Mouse (Mus musculus) thymus, postnatal 14 days (tissue): ENCODE data around the gene Hist1h1a.
A peak's percentile ranks its signal among the peaks of the same experiment; 100 is the strongest.

Experiments used
- DNase-seq: peaks from one replicate; pipeline ENCODE4 v3.0.0; 2021

The Hist1h1a gene

DNA sequence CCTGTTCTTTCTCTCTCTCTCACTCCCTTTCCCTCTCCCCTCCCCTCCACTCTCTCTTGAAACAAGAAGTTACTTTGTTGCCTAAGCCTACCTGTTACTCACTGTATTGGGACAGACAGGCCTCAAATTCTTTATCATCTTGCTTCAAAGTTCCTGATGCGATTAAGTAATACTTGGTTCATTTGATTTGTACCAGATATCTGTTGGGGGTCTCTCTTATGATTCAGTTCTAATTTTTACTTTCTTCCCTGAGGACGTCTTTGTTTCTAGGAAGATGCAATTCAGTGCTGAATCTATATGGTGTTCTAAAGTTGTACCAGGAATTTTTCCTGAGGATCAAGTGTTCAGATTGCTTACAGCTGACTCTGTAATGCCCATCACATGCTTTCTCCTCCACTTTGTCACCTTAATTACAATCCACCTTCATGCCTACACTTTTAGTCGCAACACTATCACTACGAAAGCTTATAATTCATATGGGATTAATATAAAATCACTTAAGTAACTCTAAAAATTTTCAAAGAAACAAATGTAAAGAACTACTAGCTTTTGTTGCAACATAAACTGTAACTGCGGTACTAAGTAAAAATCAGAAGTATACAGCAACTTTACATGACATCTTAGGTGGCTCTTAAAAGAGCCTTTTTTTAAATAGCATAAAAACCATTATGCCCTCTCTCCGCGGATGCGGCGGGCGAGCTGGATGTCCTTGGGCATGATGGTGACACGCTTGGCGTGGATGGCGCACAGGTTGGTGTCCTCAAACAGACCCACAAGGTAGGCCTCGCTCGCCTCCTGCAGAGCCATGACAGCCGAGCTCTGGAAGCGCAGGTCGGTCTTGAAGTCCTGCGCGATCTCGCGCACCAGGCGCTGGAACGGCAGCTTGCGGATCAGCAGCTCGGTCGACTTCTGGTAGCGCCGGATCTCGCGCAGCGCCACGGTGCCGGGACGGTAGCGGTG lies 18.8 kb upstream of the Hist1h1a start:
- DNase-seq, result peak; percentile 28

DNA sequence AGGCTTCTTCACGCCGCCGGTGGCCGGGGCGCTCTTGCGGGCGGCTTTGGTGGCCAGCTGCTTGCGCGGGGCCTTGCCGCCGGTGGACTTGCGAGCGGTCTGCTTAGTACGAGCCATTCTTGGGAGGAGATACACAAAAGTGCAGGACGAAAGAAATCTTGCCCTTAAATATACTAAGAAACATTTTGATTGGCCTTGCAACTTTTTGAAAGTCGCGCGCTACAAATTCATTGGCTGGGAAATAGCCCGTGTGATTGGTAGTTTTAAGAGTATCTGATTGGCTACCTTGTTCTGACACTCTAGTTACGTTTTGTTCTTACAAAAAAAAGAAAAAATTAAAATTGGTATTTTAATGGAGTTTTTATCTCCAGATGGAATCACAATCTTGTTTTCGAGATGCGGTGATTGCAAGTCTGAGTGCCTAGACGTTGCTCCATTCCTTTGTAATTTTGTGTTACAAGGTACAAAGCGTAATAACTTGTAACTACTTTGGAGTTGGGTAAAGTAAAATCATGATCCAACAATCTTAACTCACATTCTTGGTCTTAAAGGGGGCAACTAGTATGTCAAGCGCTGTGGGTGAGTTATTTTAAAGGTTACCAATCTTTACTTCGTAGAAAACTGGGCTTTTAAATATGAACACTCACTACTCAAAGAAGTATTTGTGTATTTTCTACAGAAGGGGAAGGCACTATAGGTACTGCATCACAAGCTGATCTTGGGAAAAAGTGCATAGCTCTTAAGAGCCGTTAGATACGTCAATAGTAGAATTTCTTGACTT lies 17.9 kb upstream of the Hist1h1a start, which contains the start of gene Hist1h3c:
Gene Hist1h3c, minus strand, starts transcription at position 222 of the 781 bp plus-strand sequence.
- peak; percentile 88 for DNase-seq

DNA sequence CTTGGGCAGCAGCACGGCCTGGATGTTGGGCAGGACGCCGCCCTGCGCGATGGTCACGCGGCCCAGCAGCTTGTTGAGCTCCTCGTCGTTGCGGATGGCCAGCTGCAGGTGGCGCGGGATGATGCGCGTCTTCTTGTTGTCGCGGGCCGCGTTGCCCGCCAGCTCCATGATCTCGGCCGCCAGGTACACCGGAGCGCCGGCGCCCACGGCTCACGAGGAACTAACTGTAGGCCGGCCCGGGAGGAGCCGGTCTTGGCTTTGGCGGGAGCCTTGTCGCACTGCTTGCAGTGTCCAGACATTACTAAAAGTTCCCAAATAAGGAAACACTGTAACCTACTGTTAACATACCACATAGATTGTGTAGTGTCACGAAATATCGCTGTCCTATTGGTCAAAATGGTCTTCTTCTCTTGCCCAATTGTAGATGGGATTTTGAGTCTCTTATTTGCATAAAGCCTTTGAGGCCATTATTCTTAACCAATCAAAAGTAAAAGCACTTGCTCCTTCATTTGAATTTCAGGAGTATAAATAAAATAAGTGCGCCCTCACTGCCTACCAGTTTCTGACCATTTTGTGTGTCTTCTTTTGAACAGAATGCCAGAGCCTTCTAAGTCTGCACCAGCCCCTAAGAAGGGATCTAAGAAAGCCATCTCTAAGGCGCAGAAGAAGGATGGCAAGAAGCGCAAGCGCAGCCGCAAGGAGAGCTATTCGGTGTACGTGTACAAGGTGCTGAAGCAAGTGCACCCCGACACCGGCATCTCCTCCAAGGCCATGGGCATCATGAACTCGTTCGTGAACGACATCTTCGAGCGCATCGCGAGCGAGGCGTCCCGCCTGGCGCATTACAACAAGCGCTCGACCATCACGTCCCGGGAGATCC lies 17.0 kb upstream of the Hist1h1a start, which contains the start of gene Hist1h2bb:
Gene Hist1h2bb, plus strand, starts transcription at position 534 of the 880 bp plus-strand sequence.
- DNase-seq, result peak; percentile 73

DNA sequence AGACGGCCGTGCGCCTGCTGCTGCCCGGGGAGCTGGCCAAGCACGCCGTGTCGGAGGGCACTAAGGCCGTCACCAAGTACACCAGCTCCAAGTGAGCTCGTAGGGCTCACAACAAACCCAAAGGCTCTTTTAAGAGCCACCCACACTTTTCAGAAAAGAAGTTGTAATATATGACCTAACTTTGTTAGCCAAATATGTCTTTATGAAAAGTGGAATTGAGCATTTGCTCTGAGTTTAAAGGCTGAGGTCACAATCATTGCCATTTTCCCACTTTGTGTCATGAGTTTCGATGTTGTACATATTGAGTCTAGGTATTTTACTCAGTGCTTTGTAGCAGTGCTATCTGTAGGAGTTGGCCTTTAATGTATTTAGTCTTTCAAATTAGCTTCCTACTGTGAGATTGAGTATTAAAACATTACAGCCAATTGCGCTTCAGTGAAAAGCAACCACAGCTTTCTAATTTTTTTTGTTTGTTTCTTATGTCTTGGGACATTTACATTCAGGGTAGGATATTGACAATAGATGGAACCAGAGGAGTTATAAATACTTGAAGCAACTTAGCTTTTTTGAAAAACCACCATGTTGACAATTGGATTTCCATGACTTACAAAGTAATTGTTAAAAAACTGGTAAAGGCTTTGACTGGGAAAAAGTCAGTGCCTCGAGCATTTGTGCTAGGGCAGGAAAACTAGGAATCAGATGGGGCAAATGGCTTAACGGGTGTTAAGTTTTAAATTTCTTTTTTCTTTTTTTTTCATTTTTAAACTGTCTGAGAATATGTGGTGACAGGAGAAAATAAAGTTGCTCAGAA lies 16.2 kb upstream of the Hist1h1a start:
- no peak for DNase-seq

DNA sequence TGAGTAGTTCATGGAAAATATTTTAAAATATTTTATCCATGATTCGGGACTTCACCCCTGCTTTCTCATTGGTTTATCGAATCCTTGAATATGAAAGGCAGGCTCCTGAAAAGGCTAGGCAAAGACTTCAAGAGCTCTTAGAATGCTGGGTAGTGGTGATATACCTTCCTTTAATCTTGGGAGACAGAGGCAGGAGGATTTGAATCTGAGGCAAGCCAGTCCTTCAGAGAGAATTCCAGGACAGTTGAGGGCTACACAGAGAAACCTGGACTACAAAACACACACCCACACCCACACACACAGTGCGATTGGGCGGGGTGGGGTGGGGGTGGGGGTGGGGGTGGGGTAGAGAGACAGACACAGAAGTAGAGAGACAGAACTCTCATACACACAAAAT lies 15.6 kb upstream of the Hist1h1a start:
- no peak for DNase-seq

DNA sequence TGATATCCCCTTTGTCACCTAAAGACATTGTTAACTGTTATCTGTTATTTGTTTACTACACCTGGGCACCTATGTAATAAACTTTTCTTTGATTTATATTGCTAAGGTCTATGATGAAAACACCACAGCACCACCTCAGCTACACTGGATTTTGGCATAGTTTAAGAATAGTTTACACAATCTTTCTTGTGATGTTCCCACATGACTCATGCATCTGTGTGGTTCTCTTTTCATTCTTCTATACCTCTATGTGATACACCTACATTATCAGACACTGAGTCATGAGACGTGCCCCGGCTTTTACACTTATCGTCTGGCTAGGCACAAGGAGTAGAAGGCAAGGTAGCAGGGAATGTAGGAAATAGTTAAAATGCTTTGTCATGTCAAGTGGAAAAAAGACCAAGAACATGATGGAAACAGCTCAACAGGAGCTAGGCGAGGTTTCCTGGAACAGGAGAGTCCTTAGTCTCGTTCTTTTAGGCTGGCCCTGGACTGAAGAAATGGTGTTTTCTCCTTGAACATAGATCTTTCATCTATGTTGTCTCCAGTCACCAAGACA lies 13.8 kb upstream of the Hist1h1a start:
- no peak for DNase-seq

DNA sequence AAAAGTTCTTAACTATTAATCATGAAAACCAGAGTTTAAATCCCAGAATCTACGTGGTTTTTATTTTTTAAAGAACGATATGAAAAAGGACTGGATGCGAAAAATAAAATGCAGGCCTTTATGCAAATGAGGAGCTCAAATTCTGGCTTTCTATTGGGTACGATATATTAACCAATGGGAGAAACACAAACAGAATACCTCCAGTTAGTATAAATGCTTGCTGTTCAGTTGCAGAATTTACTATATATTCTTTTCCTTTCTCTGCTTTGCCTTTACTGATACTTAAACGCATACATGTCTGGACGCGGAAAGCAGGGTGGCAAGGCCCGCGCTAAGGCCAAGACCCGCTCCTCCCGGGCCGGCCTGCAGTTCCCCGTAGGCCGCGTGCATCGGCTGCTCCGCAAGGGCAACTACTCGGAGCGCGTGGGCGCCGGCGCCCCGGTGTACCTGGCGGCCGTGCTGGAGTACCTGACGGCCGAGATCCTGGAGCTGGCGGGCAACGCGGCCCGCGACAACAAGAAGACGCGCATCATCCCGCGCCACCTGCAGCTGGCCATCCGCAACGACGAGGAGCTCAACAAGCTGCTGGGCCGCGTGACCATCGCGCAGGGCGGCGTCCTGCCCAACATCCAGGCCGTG lies 12.5 kb upstream of the Hist1h1a start, which contains the start of gene Hist1h2ab:
Gene Hist1h2ab, plus strand, starts transcription at position 288 of the 639 bp plus-strand sequence.
- DNase-seq, result peak; percentile 74

DNA sequence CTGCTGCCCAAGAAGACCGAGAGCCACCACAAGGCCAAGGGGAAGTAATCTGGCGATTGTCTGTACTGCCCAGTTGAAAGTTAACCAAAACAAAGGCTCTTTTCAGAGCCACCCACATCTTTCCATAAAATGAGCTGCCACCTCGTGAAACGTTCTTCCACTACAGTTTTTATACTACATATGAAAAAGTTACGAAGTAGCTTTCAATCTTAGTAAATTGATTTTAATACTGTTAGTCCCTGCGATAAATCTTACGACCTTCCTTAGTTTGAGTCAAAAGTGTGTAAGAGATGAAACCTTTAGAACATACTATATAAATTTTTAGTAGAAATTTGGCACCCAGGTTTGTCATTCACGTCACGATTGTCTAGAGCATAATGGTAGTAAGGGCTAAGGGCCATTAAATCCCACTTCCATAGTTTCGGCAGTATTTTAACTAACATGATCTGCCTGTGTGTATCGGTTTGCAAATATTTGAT lies 11.9 kb upstream of the Hist1h1a start:
- no peak for DNase-seq

DNA sequence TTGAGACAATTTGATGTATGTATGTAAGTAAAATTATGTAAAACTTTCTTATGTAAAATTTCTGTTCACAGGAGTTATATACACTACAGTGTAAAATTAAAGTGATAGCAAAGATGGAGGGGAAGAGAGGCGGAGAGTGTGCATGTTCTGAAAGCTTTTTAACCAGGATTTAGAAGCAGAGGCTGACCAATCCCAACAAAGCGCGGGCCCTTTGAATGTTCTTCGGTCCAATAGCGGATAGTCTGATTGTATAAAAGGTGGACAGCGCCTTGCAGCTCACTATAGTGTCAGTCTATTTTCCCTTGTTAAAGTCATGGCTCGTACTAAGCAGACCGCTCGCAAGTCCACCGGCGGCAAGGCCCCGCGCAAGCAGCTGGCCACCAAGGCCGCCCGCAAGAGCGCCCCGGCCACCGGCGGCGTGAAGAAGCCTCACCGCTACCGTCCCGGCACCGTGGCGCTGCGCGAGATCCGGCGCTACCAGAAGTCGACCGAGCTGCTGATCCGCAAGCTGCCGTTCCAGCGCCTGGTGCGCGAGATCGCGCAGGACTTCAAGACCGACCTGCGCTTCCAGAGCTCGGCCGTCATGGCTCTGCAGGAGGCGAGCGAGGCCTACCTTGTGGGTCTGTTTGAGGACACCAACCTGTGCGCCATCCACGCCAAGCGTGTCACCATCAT lies 11.3 kb upstream of the Hist1h1a start, which contains the start of gene Hist1h3b:
Gene Hist1h3b, plus strand, starts transcription at position 201 of the 675 bp plus-strand sequence.
- peak; percentile 91 for DNase-seq

DNA sequence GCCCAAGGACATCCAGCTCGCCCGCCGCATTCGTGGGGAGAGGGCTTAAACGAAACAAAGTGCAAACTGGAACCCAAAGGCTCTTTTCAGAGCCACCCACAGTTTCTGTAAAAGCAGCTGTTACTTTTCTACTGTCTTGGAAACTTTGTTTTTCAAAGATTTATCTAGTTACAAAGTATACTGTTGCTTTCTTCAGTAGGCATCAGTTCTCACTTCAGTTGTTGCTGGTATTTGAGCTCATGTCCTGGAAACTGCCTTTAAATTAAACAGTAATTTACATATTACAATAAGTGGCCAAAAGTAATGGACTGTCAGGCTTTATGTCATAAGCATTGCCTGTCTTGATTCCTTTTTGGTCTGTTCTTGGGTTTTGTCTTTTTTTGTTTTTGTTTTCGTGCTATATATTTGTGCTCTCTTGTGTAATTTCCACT lies 10.7 kb upstream of the Hist1h1a start:
- DNase-seq, result no peak

DNA sequence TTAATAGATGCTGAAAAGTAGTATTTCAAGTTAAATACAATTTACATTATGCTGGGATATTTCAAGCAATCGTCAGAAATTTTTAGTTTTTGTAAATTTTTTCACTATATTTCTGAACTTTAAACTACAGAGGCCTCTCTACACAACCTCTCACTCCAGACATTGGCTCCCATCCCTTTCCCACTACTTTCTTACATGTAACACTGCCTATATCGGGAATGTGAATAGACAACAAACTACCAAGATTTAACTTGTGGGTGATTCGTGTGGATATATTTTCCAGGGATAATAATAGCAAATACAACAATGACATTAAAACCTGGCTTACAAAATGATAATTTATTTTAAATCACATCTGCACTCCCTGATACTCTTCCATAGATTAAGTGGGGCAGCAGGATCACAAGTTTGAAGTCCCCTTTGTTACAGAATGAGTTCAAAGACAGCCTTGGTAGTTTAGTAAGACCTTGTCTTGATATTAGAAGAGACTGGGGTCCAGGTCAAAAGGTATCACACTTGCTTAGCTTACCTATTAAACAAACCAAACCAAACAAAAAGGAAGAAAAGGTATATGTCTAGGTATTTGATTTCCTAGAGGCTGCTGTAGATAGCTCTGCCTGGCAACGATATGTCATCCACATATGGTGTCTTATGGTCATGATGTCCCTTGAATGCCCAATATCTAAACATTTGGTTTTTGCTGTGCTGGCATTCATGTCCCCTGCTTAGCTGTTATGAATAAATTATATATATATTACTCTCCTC lies 10.0 kb upstream of the Hist1h1a start:
- DNase-seq, result no peak

DNA sequence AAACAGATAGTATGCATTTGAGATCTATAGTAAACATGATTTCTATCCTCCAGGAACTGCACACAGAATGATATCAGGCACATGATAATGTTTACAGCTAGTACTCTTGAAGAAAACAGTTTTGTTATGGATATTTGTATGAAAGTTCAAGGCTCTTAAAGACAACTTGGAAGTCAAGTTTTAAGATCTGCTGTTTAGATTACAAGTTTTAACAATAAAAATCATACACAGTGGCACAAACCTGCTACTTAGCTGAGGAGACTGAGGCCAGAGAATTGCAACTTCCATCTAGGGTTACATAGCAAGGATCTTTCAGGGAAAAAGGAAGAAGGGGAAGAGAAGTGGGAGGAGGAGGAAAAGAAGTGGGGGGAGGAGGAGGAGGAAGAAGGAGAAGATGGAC lies 8.5 kb upstream of the Hist1h1a start:
- DNase-seq, result no peak

DNA sequence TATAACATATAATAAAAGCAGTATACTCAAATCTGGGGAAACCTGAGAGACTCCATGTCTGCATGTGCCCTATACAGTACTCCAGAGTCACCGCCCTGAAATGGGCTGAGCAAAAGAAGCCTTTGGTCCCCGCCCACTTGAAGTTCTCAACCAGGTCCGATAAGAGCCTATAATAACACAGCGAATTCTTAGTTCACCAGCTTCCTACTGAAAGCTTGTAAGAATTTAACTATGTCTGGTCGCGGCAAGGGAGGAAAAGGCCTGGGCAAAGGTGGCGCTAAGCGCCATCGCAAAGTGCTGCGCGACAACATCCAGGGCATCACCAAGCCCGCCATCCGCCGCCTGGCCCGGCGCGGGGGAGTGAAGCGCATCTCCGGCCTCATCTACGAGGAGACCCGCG lies 6.7 kb upstream of the Hist1h1a start, which contains the start of gene Hist1h4b:
Gene Hist1h4b, plus strand, starts transcription at position 224 of the 400 bp plus-strand sequence.
- peak; percentile 94 for DNase-seq

DNA sequence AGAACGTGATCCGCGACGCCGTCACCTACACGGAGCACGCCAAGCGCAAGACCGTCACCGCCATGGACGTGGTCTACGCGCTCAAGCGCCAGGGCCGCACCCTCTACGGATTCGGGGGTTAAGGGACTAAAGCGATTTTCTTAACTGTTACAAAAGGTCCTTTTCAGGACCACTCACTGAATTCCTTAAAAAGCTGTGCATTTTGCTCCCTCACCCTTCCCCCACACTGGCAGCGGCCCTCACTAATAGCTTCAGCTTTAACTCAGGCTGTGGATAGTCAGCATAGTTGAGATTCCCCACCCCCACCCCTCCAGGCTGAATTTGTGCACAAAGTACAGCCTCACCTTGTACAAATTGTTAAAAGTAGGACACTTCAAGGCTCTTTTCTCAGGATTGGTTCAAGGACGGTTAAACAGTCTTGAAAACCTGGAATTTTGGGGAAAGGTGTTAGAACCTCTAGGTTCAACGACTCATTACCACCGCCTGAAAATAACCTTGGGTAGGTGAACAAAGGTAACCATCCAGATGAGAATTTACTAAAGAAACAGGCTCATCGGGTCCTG lies 6.2 kb upstream of the Hist1h1a start:
- peak; percentile 29 for DNase-seq

DNA sequence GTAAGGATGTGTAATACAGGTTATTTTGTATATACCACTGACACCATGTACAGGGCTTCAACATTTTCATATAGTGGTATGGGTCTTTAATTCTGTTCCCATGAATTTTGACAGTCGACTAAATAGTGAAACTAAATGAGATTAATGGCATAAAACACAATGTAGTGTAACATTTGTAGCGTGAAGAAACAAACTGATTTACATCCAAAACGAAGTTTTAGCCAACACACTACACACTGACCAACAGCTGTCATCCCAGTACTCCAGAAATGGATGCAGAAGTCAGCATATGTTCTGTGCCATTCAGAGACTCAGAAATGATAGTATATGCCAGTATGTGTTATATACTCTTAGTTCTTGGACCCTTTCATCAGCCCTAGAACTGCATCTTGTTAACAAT lies 5.5 kb upstream of the Hist1h1a start:
- DNase-seq, result no peak

DNA sequence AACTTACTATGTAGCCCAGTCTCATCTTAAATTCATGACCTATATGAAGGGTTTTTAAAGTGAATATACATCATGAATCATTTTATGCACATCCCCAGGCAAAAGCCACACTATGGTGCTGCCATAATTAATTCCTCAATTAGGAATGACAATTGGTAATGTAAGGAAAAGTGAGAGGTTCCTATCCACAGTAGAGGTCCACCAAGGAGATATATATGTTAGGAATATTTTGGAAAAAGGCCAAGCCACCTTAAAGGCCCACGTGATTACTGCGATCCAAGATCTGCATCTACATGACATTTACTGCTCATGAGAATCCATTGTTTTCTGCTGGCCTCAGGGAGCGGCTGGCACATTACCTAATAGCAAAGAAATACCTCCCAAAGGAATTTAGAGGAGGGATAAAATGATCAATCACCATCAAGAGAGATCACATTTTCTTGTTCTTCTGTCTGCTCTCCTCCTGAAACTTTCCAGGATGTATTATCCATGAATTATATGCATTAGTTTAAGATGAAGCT lies 4.2 kb upstream of the Hist1h1a start:
- DNase-seq, result no peak

DNA sequence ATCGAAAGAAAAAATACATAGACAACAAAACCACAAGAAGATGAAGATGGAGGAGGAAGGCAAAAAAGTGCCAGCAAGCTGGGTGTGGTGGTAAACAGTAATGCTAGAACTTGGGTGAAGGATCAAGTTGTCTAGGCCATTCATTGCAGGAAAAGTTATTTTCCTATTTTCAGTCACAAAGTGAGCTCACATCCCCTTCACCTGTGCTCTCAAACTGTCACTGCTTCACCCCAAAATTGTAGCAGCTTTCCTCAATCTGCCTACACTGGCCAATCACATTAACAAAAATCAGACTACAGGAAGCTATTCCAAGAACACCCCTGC lies 3.6 kb upstream of the Hist1h1a start:
- DNase-seq, result no peak

DNA sequence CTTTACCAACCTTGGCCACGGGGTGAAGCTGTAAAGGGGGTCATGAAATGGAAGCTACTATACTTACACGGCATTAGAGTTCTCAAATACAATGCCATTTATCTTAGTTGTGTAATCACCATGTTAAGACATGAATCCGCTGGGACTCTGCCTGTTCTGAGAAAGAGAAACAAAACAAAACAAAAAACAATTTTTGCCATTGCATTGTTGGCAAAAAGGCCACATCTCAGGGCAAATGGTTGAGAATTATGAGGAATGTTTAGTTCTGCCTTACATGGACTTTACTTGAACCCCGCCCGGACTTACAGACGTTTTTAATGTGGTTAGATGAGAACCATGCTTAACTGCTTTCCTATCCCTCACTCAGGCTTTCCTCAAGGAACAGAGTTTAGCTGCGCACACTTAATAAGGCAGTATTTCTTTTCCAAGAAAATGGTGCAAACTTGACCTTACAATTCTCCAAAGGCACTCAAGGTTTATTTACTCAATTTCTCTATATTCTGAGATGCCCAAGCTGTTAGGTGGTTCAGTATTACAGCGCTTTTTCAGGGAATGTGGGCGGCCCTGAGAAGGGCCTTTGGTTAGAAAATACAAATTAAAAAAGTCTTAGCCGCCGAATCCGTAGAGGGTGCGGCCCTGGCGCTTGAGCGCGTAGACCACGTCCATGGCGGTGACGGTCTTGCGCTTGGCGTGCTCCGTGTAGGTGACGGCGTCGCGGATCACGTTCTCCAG lies 3.1 kb upstream of the Hist1h1a start:
- DNase-seq, result peak; percentile 57
